Mouse (Mus musculus): ENCODE measurements at regions not wholly inside any gene's neighbourhood (a gene's known extent, or its start where the extent isn't known, plus 50 kb on each side); places are given as distances from the start of the nearest gene placed in this dataset.

GRCm38 (mm10) chr7:138133427-138133826 lies 264.1 kb downstream of the Tcerg1l start:
- TF ChIP-seq POLR2A (IDR thresholded peaks at IDR 0.05; ENCODE audit: borderline replicate concordance, control insufficient read depth, low read depth, low read length) (no peak), CTCF (IDR thresholded peaks at IDR 0.05; ENCODE audit: control insufficient read depth, insufficient read depth, low read length) (no peak)

All from bone marrow, adult 2 months (tissue).